Mouse (Mus musculus): Measurements from ENCODE around the gene Ckm.

- TF ChIP-seq CTCF (conservative IDR thresholded peaks at IDR 0.05 in 1 of 2, IDR thresholded peaks at IDR 0.05 in 1 of 2; ENCODE audit: low read depth in 2 of 2, low read length in 2 of 2): no peak
- TF ChIP-seq IRF4 (IDR thresholded peaks at IDR 0.05; ENCODE audit: low read depth, low read length): no peak
- TF ChIP-seq USF1 (IDR thresholded peaks at IDR 0.05; ENCODE audit: low read depth, low read length): no peak
- no peak for TF ChIP-seq MEF2A (IDR thresholded peaks at IDR 0.05; ENCODE audit: borderline replicate concordance, low read depth, low read length)
Measured at GRCm38 (mm10) chr7:19462884-19463381, 58.4 kb downstream of the Ckm start, which contains the start of gene Exoc3l2.
